Mouse (Mus musculus) cerebellum, adult 2 months (tissue): Measurements from ENCODE around the gene Ak9.

Experiments used
- CTCF ChIP-seq: fragments of 200-500 bp; IDR thresholded peaks from 2 replicates; pipeline ENCODE4 v1.5.1; 2011; ENCODE audit warnings: low read depth, mild to moderate bottlenecking, control low read depth, low read length, moderate library complexity, borderline replicate concordance; ENCODE audit not compliant: insufficient read depth
- POLR2A ChIP-seq: fragments of 200-500 bp; IDR thresholded peaks from 2 replicates; pipeline ENCODE4 v1.6.1; 2011; ENCODE audit warnings: low read length, control low read depth, borderline replicate concordance; ENCODE audit not compliant: insufficient read depth

DNA sequence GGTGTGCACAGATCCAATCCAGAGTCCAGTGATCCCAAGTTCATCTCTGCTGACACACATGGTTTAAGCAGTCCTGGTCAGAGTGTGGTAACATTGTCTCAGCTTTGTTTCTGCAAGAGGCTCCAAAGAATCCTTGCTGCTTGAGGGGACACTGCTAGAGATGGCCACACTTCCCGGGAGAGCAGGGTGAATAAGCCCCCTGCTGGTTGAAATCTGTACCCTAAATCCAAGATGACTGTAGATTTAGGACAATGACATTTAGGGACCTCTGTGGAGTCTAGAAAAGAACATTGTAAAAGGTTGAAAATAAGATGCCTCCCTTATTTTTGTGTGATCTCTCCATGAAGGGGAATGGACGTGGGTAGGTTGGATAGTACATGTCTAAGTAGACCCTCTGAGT, 89.8 kb downstream of the Ak9 start:
- TF ChIP-seq POLR2A (no peak), CTCF (no peak)
